Mouse (Mus musculus) kidney, embryonic 16.5 days (tissue): ENCODE results near the gene Ccdc33. TPM values are rescaled to one million over a fixed set of nuclear protein-coding genes. Genes with fewer than 3 reads are reported as not detected.

ENCODE experiments used
- ATAC-seq: fragments of 200-750 bp; cut with Nextera tagmentation; 2 replicates; pipeline ENCODE4 v1.8.0; 2017; ENCODE audit warnings: moderate TSS enrichment; ENCODE audit not compliant: low FRiP score, low TSS enrichment
- H3K27ac ChIP-seq: fragments of 300-500 bp; sonication (generic); 2 replicates; pipeline ENCODE4 v1.5.1; 2014; ENCODE audit warnings: low read length
- H3K27me3 ChIP-seq: fragments of 300-500 bp; sonication (generic); 2 replicates; pipeline ENCODE4 v1.6.1; 2014; ENCODE audit warnings: low read length, control low read depth, mixed read lengths; ENCODE audit not compliant: insufficient read depth
- H3K36me3 ChIP-seq: fragments of 300-500 bp; sonication (generic); 2 replicates; pipeline ENCODE4 v1.6.1; 2014; ENCODE audit warnings: low read length, control low read depth, mixed read lengths; ENCODE audit not compliant: insufficient read depth
- H3K4me1 ChIP-seq: fragments of 300-500 bp; sonication (generic); 2 replicates; pipeline ENCODE4 v1.6.1; 2014; ENCODE audit warnings: low read length, control low read depth, mixed read lengths; ENCODE audit not compliant: insufficient read depth
- H3K4me2 ChIP-seq: fragments of 300-500 bp; sonication (generic); replicated peaks from 2 replicates; pipeline ENCODE4 v1.6.1; 2014; ENCODE audit warnings: low read depth, low read length
- H3K4me3 ChIP-seq: fragments of 300-500 bp; sonication (generic); 2 replicates; pipeline ENCODE4 v1.5.1; 2014; ENCODE audit warnings: mild to moderate bottlenecking, low read length
- H3K9ac ChIP-seq: fragments of 300-500 bp; sonication (generic); replicated peaks from 2 replicates; pipeline ENCODE4 v1.6.1; 2014; ENCODE audit warnings: low read length
- H3K9me3 ChIP-seq: fragments of 300-500 bp; sonication (generic); 2 replicates; pipeline ENCODE4 v1.6.1; 2016; ENCODE audit warnings: low read length, control low read depth
- WGBS: fragments of 180-500 bp; shearing (Covaris S2); extraction: QIAGEN DNeasy Blood & Tissue Kit; methylation state at CpG from one replicate; pipeline ENCODE4 v1.1.7; 2014; 5-methylcytosine and 5-hydroxymethylcytosine counted together
- polyA plus RNA-seq: library from polyadenylated mRNA; unstranded; fragments of >200 nt; fragmentation: Nextera tagmentation; extraction: Ambion mirVana; gene quantifications from 2 replicates; pipeline ENCODE4 v1.2.1, GENCODE M21; 2015

The Ccdc33 gene
- polyA plus RNA-seq, 1 experiment from 2014 or later, result 0.21 TPM

DNA sequence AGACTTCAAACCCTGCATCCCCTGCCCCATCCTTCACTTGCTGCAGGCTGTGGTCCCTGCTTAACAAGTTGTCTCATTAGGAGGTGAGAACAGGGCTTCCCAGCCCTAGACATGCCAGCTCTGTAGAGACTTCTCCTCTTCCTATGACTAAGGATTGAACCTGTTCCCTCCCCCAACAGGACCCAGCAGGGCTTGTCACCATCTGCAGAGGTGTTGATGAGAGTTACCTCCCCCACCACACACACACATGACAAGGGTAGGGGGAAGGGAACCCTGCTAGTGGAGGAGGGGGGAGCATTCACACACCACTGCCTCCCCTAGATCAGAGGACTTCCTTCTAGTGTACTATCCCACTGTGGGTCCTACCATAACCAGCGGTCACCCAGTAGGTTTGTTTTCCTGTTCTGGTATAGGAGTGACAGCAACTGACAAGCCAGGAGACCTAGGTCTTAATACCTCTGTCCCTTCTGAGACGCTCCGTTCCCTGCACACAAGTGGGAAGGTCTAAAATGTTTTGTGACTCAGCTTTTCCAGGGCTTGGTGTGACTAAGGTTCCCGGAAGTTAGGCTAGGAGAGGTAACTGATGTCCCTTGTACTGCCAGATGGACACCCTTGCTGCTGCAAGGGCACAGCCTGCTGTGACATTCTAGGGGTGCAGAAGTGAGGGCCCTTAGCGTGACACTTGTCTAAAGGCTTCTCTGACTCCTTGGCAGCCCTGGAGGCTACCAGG is 18.6 kb downstream of the Ccdc33 start:
- WGBS, result 56% methylated on average over 5 of the region's 5 CpGs
- H3K36me3 ChIP-seq, result no peaks in the 10 kb centered on the region
- no peak overlapping the region for H3K4me3 ChIP-seq
- H3K4me2 ChIP-seq, result no peak overlapping the region
- H3K27ac ChIP-seq, result no peak overlapping the region
- no peaks in the 10 kb centered on the region for H3K9me3 ChIP-seq
- H3K27me3 ChIP-seq, result no peaks in the 10 kb centered on the region
- H3K9ac ChIP-seq, result no peak overlapping the region
- 0 out of 2 replicates have a peak, but pooled peaks cover 3% of the 10 kb centered on the region for H3K4me1 ChIP-seq
- peak; percentile 43; the same call in 1 of the 2 replicates for ATAC-seq

DNA sequence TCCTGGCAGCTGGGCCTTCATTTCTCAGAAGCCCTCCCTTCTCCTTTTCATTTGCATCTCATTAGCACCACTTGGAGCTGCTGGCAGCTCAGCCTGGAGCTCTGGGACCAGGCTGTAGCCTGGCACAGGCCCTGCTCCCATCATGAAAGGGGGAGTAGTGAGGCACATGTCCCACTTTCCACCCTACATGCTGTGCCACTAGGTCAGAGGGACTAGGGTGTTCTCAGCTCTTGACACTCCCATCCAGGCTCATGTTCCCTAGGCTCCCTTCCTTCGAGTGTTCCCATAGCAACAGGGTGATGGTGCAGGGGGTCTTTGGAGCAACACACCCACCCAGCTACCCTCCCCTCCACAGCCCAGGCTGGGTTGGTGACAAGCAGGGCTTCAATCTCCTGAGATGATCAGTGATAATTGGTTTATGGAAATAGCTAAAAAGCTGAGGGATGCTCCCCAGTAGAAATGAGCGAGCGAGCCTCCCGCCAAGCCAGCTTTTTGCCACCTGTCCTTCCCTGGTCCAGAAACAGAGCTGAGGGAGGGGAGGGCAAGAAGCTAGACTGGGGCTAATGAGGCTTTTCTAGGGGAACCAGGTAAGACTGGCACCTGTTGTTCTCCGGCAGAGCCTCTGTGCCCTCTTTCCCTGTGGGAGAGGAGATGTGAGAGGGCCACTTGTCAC is 21.9 kb downstream of the Ccdc33 start:
- ATAC-seq, result no peak

DNA sequence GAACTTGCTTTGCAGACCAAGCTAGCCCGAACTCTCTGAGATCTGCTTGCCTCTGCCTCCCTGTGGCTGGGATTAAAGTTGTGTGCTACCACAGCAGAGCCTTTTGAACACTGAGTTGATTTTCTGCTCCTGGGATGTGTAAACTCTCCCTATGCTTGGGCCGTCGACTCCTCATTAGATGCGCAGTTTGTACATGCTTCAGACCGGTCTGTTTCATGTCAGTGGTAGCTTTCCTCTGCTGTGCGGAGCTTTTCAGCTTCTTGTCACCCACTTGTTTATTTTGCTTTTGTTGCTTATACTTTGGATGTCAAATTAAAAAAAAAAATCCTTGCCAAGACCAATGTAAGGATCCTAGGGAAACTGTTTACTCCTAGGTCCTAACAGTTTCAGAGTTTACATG is 22.6 kb downstream of the Ccdc33 start:
- 79% methylated on average over 6 of the region's 6 CpGs for WGBS
- Histone ChIP-seq H3K9me3 (no peaks in the 10 kb centered on the region), H3K36me3 (no peaks in the 10 kb centered on the region), H3K4me1 (0 out of 2 replicates have a peak, but pooled peaks cover 3% of the 10 kb centered on the region), H3K4me2 (no peak overlapping the region), H3K9ac (no peak overlapping the region), H3K27ac (no peak overlapping the region), H3K27me3 (no peaks in the 10 kb centered on the region), H3K4me3 (no peak overlapping the region)
- ATAC-seq, result no peak

More for the DNA sequence above, 21.9 kb downstream of the Ccdc33 start:
- Histone ChIP-seq H3K4me2 (no peak overlapping the region), H3K36me3 (no peaks in the 10 kb centered on the region), H3K4me1 (0 out of 2 replicates have a peak, but pooled peaks cover 3% of the 10 kb centered on the region), H3K9me3 (no peaks in the 10 kb centered on the region), H3K27ac (no peak overlapping the region), H3K4me3 (no peak overlapping the region), H3K9ac (no peak overlapping the region), H3K27me3 (no peaks in the 10 kb centered on the region)
- 68% methylated on average over 5 of the region's 5 CpGs for WGBS

DNA sequence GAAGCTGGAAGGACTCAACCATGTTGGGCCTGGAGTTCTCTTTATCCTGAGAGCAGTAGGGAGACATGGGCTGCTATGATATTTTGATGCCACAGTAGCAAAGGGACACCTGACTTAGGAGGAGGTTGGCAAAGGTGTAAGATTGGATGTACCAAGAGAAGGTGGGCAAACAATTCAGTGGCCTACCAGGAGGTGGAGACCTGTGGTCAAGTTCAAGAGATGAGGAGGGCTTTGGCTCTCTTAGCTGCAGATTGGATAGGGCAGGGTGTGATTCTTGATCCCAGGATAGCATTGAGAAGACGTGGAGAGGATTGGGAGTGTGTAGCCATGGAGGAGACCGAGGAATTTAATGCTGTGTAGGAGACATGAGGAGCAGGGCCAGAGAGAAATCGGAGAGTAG is 24.8 kb downstream of the Ccdc33 start:
- Histone ChIP-seq H3K4me3 (no peak overlapping the region), H3K4me1 (no peaks in the 10 kb centered on the region), H3K9me3 (no peaks in the 10 kb centered on the region), H3K36me3 (no peaks in the 10 kb centered on the region), H3K27me3 (no peaks in the 10 kb centered on the region), H3K4me2 (no peak overlapping the region), H3K9ac (no peak overlapping the region), H3K27ac (no peak overlapping the region)
- no peak for ATAC-seq
- 56% methylated on average over 3 of the region's 3 CpGs for WGBS

DNA sequence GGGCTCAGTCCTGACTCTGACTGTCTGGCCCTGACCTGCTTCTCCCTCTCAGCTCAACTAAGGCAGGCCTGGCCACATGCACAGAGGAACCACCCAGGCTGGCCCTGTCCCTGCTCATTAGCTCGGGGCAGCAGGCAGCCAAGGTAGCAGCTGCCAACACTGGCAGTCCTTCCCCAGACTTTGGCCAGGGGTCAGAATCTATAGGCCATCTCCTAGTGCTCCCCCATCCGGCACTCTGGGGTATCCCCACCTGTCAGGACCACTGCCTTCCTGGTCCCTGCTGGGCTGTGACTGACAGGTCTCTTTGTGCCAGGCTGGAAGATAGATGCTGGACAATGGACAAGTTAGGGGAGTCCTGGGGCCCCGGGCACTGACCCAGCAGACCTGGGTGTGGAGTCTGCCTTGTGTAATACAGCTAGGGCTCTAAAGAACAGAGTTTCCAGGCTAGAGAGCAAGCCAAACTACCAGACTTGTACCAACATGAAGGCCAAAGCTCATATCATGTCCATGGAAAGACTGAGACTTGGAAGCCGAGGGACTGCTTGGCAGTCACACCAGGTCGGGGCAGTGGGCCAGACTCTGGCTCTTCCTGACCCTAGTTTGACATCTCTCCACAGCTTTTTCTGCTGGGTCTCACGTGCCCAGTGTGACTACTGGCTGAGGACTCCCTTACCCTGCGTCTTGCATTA is 25.9 kb downstream of the Ccdc33 start:
- 80% methylated on average over 7 of the region's 7 CpGs for WGBS
- Histone ChIP-seq H3K4me1 (peaks cover 5% of the 10 kb centered on the region; the same call in 1 of the 2 replicates), H3K27ac (no peak overlapping the region), H3K9ac (no peak overlapping the region), H3K27me3 (no peaks in the 10 kb centered on the region), H3K4me3 (no peak overlapping the region), H3K4me2 (no peak overlapping the region), H3K9me3 (no peaks in the 10 kb centered on the region), H3K36me3 (no peaks in the 10 kb centered on the region)
- no peak for ATAC-seq

DNA sequence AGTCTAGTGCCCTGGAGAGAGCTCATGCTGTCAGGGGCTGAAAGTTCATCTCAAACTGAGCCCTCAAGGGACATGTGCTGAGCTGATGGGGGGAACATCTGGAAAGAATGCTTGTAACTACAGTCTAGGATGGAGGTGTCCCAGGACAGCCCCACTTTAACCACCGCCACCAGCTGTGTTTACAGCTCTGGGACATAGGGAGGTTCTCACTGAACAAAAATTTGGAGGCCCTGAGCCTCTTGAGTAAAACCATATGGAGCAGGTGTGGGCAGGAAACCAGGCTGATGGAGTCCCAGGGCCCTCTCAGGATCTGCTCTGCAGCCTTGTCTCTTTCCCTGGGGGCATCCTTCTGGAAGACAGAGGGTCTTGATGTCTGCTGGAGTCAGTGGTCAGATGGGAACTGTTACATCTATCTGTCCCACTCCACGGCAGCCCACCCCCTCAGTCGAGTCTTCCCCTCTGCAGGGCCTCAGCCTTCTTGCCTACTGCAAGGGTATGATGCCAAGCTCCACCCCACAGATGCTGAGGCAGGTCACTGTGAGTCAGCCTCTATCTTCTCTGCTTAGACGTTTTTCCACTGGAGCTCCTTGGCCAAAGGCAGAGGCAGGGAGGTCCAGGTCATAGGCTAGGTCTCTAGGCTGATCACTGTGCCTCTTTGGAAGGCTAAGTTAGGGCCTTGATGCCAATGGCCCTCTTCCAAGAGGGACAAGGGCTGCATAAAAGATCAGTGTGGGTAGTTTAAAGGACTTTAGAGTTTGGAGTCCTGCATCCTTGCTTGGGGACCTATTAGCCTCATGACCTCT is 26.8 kb downstream of the Ccdc33 start:
- no peak for ATAC-seq
- H3K9me3 ChIP-seq, result no peaks in the 10 kb centered on the region
- H3K4me1 ChIP-seq, result peaks cover 9% of the 10 kb centered on the region; the same call in 1 of the 2 replicates
- 52% methylated on average over 4 of the region's 4 CpGs for WGBS
- H3K9ac ChIP-seq, result no peak overlapping the region
- no peak overlapping the region for H3K4me3 ChIP-seq
- no peak overlapping the region for H3K4me2 ChIP-seq
- H3K36me3 ChIP-seq, result no peaks in the 10 kb centered on the region
- H3K27me3 ChIP-seq, result no peaks in the 10 kb centered on the region
- no peak overlapping the region for H3K27ac ChIP-seq

DNA sequence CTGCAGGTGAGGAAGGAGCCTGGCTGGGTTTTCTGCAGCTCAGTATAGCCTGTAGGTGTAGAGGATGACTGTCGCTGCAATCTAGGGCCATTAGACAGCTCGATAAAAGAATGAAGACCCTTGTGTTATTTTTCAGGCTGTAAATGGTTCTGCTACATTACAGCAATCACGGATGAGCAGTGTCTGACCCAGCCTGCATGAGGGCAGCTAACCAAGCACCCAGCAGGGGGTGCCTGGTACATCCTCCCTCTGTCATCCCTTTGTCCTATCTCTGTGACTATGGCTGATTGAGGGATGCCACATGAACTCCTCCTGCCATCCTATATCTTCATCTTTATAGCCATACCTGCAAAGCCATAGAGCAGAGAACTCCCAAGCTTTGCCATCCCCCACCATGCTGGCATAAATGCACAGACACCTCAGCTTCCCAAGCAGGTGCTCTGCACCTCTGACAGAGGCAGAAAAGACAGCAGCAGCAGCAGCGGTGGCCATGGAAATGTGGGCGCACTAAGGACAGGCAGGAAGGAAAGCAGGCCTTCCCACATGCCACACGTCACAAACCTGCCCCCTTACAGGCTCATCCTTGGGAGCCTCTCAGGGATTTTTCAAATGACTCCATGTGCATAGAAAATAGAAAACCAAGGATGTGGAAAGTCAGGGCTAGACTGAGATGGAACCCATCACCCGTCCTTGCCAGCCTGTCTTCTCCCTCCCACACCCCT is 31.2 kb downstream of the Ccdc33 start:
- Histone ChIP-seq H3K27me3 (no peaks in the 10 kb centered on the region), H3K4me3 (no peak overlapping the region), H3K4me2 (no peak overlapping the region), H3K36me3 (no peaks in the 10 kb centered on the region), H3K27ac (no peak overlapping the region), H3K4me1 (peaks cover 26% of the 10 kb centered on the region), H3K9ac (no peak overlapping the region), H3K9me3 (no peaks in the 10 kb centered on the region)
- 57% methylated on average over 7 of the region's 7 CpGs for WGBS
- ATAC-seq, result no peak

DNA sequence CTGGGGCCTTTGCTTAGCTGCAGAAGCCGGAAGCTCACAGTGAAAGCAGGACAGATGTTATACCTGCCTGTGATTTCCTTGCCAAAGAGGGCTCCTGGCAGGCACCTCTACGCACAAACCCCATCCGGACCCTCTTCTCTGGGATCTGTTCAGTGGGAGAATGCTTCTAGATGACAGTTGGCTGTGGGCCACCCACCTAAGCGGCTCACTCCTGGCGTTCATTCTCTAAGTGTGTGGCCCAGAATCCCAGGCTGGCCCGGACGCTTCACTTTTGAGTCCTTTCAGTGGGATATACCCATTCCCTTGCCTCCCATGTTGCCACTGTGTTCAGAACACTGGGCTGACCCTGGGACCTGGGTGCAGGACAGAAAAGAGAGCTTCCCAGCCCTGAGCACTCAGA is 31.8 kb downstream of the Ccdc33 start:
- WGBS, result 72% methylated on average over 7 of the region's 7 CpGs
- Histone ChIP-seq H3K36me3 (no peaks in the 10 kb centered on the region), H3K4me1 (peaks cover 26% of the 10 kb centered on the region), H3K9me3 (no peaks in the 10 kb centered on the region), H3K9ac (no peak overlapping the region), H3K4me3 (no peak overlapping the region), H3K27ac (no peak overlapping the region), H3K27me3 (no peaks in the 10 kb centered on the region), H3K4me2 (no peak overlapping the region)
- ATAC-seq, result no peak

DNA sequence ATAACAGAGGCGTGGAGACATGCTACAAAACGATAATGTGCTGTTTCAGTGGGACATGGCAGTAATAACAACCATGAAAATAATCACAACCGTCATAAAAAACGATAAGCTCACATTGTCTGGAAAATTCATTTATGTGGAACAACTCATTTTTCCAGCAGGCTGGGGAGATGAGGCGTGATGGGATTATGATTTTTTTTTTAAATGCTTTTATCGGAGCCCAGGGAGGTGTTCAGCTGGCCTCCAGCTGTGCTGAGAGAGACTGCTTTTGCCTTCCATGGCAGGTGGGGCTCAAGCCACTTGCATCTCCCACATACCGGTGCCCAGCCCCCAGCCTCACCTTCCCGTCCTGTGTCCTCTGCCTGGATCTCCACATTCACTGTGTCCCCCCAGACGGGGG is 32.4 kb downstream of the Ccdc33 start:
- H3K4me1 ChIP-seq, result peaks cover 26% of the 10 kb centered on the region
- no peaks in the 10 kb centered on the region for H3K36me3 ChIP-seq
- H3K9ac ChIP-seq, result no peak overlapping the region
- H3K27ac ChIP-seq, result no peak overlapping the region
- no peak overlapping the region for H3K4me2 ChIP-seq
- no peak for ATAC-seq
- H3K4me3 ChIP-seq, result no peak overlapping the region
- no peaks in the 10 kb centered on the region for H3K27me3 ChIP-seq
- WGBS, result 44% methylated on average over 9 of the region's 9 CpGs
- no peaks in the 10 kb centered on the region for H3K9me3 ChIP-seq
